Mouse (Mus musculus): ENCODE results near the gene Hoxa6. TPM values are rescaled to one million over a fixed set of nuclear protein-coding genes. Genes with fewer than 3 reads are reported as not detected.

Hoxa6 gene
- polyA plus RNA-seq, 1 experiment from 2014 or later: 0.95 TPM

GRCm38 (mm10) chr6:52162093-52162380, 46.5 kb downstream of the Hoxa6 start:
- no peaks in the 10 kb centered on the region for H3K36me3 ChIP-seq (ENCODE audit: insufficient read depth, low read length)
- H3K4me1 ChIP-seq (ENCODE audit: insufficient read depth, low read depth, low read length): 0 out of 2 replicates have a peak, but pooled peaks cover 4% of the 10 kb centered on the region
- peak overlapping the region; percentile 36; the same call in 1 of the 2 replicates for H3K4me2 ChIP-seq (replicated peaks; ENCODE audit: low read depth, low read length)
- no peak overlapping the region for H3K4me3 ChIP-seq (ENCODE audit: low read depth, low read length)
- peak; percentile 54 for DNase-seq (ENCODE audit: low spot score)
- H3K27me3 ChIP-seq (replicated peaks; ENCODE audit: insufficient read depth, low read length): peaks cover 16% of the 10 kb centered on the region; the same call in 1 of the 2 replicates
- WGBS: 0% methylated on average over 1 of the region's 1 CpGs
- no peaks in the 10 kb centered on the region for H3K9me3 ChIP-seq (ENCODE audit: low read length)
- no peak for ATAC-seq
- TF ChIP-seq CTCF (IDR thresholded peaks at IDR 0.05) (no peak), EP300 (IDR thresholded peaks at IDR 0.05) (no peak)
- H3K9ac ChIP-seq (replicated peaks; ENCODE audit: low read depth): no peak overlapping the region
- peak overlapping the region; percentile 66 for H3K27ac ChIP-seq (ENCODE audit: low read length)

GRCm38 (mm10) chr6:52161336-52162092, 47.0 kb downstream of the Hoxa6 start:
- Histone ChIP-seq H3K9ac (replicated peaks; ENCODE audit: low read depth) (no peak overlapping the region), H3K27me3 (replicated peaks; ENCODE audit: insufficient read depth, low read length) (peaks cover 20% of the 10 kb centered on the region; the same call in 1 of the 2 replicates), H3K4me1 (ENCODE audit: insufficient read depth, low read depth, low read length) (0 out of 2 replicates have a peak, but pooled peaks cover 4% of the 10 kb centered on the region), H3K9me3 (ENCODE audit: low read length) (no peaks in the 10 kb centered on the region), H3K36me3 (ENCODE audit: insufficient read depth, low read length) (no peaks in the 10 kb centered on the region), H3K4me3 (ENCODE audit: low read depth, low read length) (peak overlapping the region; percentile 69), H3K4me2 (replicated peaks; ENCODE audit: low read depth, low read length) (peak overlapping the region; percentile 79), H3K27ac (ENCODE audit: low read length) (peak overlapping the region; percentile 93)
- no peak for ATAC-seq
- DNase-seq (ENCODE audit: low spot score): peak; percentile 49
- TF ChIP-seq EP300 (IDR thresholded peaks at IDR 0.05): no peak
- no peak for TF ChIP-seq CTCF (IDR thresholded peaks at IDR 0.05)
- 10% methylated on average over 8 of the region's 8 CpGs for WGBS

GRCm38 (mm10) chr6:52160511-52161335, 47.8 kb downstream of the Hoxa6 start:
- TF ChIP-seq CTCF (IDR thresholded peaks at IDR 0.05) (no peak), EP300 (IDR thresholded peaks at IDR 0.05) (peak; percentile 65)
- 5% methylated on average over 30 of the region's 30 CpGs for WGBS
- Histone ChIP-seq H3K4me3 (ENCODE audit: low read depth, low read length) (peak overlapping the region; percentile 69), H3K9me3 (ENCODE audit: low read length) (no peaks in the 10 kb centered on the region), H3K9ac (replicated peaks; ENCODE audit: low read depth) (peak overlapping the region; percentile 34; the same call in 1 of the 2 replicates), H3K4me2 (replicated peaks; ENCODE audit: low read depth, low read length) (peak overlapping the region; percentile 79), H3K27ac (ENCODE audit: low read length) (peak overlapping the region; percentile 93), H3K36me3 (ENCODE audit: insufficient read depth, low read length) (no peaks in the 10 kb centered on the region), H3K4me1 (ENCODE audit: insufficient read depth, low read depth, low read length) (0 out of 2 replicates have a peak, but pooled peaks cover 4% of the 10 kb centered on the region), H3K27me3 (replicated peaks; ENCODE audit: insufficient read depth, low read length) (peaks cover 26% of the 10 kb centered on the region; the same call in 1 of the 2 replicates)
- peak; percentile 5; the same call in 1 of the 2 replicates for ATAC-seq
- peak; percentile 87 for DNase-seq (ENCODE audit: low spot score)

GRCm38 (mm10) chr6:52159979-52160378, 48.5 kb downstream of the Hoxa6 start:
- no peak for TF ChIP-seq EP300 (IDR thresholded peaks at IDR 0.05)
- TF ChIP-seq CTCF (IDR thresholded peaks at IDR 0.05): no peak
- no peaks in the 10 kb centered on the region for H3K9me3 ChIP-seq (ENCODE audit: low read length)
- 10% methylated on average over 9 of the region's 9 CpGs for WGBS
- peak overlapping the region; percentile 69 for H3K4me3 ChIP-seq (ENCODE audit: low read depth, low read length)
- ATAC-seq: no peak
- DNase-seq (ENCODE audit: low spot score): peak; percentile 88
- no peaks in the 10 kb centered on the region for H3K36me3 ChIP-seq (ENCODE audit: insufficient read depth, low read length)
- H3K4me1 ChIP-seq (ENCODE audit: insufficient read depth, low read depth, low read length): 0 out of 2 replicates have a peak, but pooled peaks cover 4% of the 10 kb centered on the region
- H3K27ac ChIP-seq (ENCODE audit: low read length): peak overlapping the region; percentile 93
- H3K9ac ChIP-seq (replicated peaks; ENCODE audit: low read depth): no peak overlapping the region
- peaks cover 32% of the 10 kb centered on the region; the same call in 1 of the 2 replicates for H3K27me3 ChIP-seq (replicated peaks; ENCODE audit: insufficient read depth, low read length)
- peak overlapping the region; percentile 79 for H3K4me2 ChIP-seq (replicated peaks; ENCODE audit: low read depth, low read length)

GRCm38 (mm10) chr6:52159164-52159761, 49.3 kb downstream of the Hoxa6 start:
- ATAC-seq: 0 out of 2 replicates have a peak, but pooled peaks have one; percentile 12
- Histone ChIP-seq H3K36me3 (ENCODE audit: insufficient read depth, low read length) (no peaks in the 10 kb centered on the region), H3K9ac (replicated peaks; ENCODE audit: low read depth) (peak overlapping the region; percentile 72), H3K9me3 (ENCODE audit: low read length) (no peaks in the 10 kb centered on the region), H3K27ac (ENCODE audit: low read length) (peak overlapping the region; percentile 93), H3K27me3 (replicated peaks; ENCODE audit: insufficient read depth, low read length) (peaks cover 37% of the 10 kb centered on the region), H3K4me2 (replicated peaks; ENCODE audit: low read depth, low read length) (peak overlapping the region; percentile 79), H3K4me1 (ENCODE audit: insufficient read depth, low read depth, low read length) (0 out of 2 replicates have a peak, but pooled peaks cover 4% of the 10 kb centered on the region), H3K4me3 (ENCODE audit: low read depth, low read length) (peak overlapping the region; percentile 69)
- peak; percentile 58 for DNase-seq (ENCODE audit: low spot score)
- 6% methylated on average over 12 of the region's 12 CpGs for WGBS
- TF ChIP-seq CTCF (IDR thresholded peaks at IDR 0.05) (no peak), EP300 (IDR thresholded peaks at IDR 0.05) (no peak)
